Mouse (Mus musculus) central nervous system, embryonic 18 days (tissue): ENCODE data around the gene Gm20812. TPM values are rescaled to one million over a fixed set of nuclear protein-coding genes. Genes with fewer than 3 reads are reported as not detected.

ENCODE experiments used
- polyA plus RNA-seq: library from polyadenylated mRNA; depleted of rRNA; stranded (reverse); fragments of >200 nt; gene quantifications from 2 replicates; pipeline ENCODE4 v1.2.3, GENCODE M21; 2012; rRNA removed

Gene Gm20812
- polyA plus RNA-seq = not detected in 2 replicates

GRCm38 (mm10) chrY:12381681-12382080 lies at the start of gene Gm20812:
TSS of gene Gm20812 (plus strand) at chrY:12381981.

Other genes starting within 250 kb of the Gm20812 start
- not detected in 2 replicates for gene Gm29554, start 108.0 kb upstream of the Gm20812 start, polyA plus RNA-seq